Mouse (Mus musculus) A20 (cell line): ENCODE measurements around the gene Vwc2l.

ENCODE experiments used
- DNase-seq: peaks from one replicate; pipeline ENCODE4 v3.0.0-alpha.2; 2011; ENCODE audit warnings: low read depth, low spot score

Gene Vwc2l

DNA sequence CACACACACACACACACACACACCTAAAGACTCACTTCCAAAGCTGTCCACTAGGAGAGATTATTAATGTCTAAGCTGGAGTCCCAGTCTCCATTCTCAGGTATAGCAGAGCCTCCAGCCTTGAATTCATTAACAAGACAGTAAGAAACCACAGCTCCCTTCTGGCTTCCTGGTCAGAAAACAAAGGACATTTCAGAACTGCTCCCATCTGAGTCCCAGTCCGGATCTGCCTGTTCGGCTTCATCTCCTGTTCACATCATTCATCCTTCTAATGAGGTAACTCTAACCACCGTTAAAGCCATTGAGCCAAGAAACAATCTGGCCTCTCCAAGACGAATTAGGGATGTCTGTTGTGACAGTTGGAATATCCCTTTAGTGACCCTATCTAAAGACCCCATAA, 185.7 kb downstream of the Vwc2l start:
- no peak for DNase-seq

DNA sequence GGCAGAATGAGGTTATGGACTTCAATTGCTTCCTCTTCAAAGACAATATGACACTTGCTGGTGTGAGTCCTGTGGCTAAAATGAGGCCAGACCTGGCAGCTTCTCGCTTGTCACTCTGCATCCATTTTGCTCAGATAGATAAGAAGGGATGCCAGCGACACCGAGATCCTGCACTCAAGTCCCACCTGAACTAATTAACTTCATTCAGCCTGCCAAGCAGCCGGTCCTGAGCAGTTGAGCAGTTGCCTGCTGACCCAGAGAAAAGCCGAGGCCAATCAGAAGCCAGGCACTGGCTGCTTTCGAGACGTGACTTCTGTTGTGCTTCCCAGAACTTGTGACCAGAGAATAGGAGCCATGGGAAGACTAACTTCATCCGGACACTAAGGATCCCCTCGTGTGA, 187.6 kb downstream of the Vwc2l start:
- DNase-seq, result no peak

DNA sequence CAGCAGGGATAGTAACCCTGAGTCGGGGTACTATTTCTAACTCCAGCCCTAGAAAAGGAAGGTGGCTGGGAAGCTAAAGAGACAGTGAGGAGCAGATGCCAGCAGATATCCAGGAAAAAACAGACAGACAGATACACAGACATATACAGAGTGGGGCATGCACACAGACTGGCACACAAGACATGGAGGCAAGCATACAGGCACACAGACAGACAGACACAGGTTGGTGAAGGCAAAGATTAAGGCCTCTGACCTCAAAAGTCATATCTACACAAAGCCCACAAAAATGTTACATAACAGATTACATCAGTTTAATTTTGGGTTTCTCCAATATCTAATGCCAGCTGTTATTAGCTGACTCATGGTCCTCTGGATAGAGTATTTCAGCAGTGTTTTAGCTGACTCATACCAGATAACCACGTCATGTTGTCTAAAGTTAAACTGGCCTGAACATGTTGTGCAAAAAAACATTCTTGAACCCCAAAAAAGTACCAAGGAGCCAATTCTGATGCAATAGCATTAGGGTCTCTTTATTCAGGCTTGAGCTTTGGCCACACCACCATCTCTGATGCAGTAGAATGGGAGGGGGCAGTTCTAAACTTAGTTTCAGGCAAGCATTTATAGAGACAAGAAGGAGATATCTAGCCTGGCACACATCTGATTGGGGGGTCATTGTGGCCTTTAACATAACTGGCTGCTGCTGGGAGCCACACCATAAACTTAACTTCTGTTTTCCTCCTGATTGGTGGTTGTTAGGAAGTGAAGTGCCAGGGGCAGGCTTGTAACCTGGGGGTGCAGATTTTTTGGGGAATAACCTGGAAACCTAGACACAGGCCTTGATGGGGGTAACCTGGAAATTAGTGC, 192.9 kb downstream of the Vwc2l start:
- no peak for DNase-seq

DNA sequence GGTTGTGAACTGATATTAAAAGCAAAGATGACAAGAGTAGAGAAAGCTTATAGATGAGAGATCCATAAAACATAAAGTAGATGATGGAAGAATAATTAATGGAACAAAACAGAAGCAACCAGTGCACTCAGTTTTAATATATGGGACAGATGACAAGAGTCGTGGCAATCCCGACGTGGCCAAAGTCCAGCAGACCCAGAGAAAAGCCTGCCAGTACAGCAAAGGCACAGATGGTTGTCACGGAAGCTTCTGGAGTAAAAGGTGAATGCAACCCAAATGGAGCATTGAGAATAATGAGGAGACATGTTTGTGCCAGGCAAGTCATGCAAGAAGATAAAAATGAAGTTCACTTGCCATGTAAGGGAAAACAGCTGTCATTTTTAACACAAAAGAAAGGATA, 207.5 kb downstream of the Vwc2l start:
- DNase-seq, result no peak
